Mouse (Mus musculus) small intestine, adult 2 months (tissue): ENCODE results near the gene Hmox2. TPM values are rescaled to one million over a fixed set of nuclear protein-coding genes. Genes with fewer than 3 reads are reported as not detected.

Source experiments
- H3K27ac ChIP-seq: fragments of 200-500 bp; 2 replicates; pipeline ENCODE4 v1.5.1; 2012; ENCODE audit warnings: low read depth, low read length, control low read depth, inconsistent platforms; ENCODE audit not compliant: insufficient read depth
- H3K27me3 ChIP-seq: fragments of 200-500 bp; 2 replicates; pipeline ENCODE4 v1.6.1; 2012; ENCODE audit warnings: mild to moderate bottlenecking, moderate library complexity, low read length, inconsistent platforms; ENCODE audit not compliant: control insufficient read depth, insufficient read depth
- H3K36me3 ChIP-seq: fragments of 200-500 bp; 2 replicates; pipeline ENCODE4 v1.6.1; 2012; ENCODE audit warnings: mild to moderate bottlenecking, low read length, control low read depth, inconsistent platforms; ENCODE audit not compliant: control insufficient read depth, insufficient read depth
- H3K4me1 ChIP-seq: fragments of 200-500 bp; 2 replicates; pipeline ENCODE4 v1.6.1; 2012; ENCODE audit warnings: low read length, inconsistent platforms, mixed read lengths; ENCODE audit not compliant: control insufficient read depth, insufficient read depth, insufficient read length
- H3K4me3 ChIP-seq: fragments of 200-500 bp; 2 replicates; pipeline ENCODE4 v1.5.1; 2012; ENCODE audit warnings: low read depth, mild to moderate bottlenecking, control low read depth, inconsistent platforms, low read length, moderate library complexity
- CTCF ChIP-seq: fragments of 200-500 bp; IDR thresholded peaks from 2 replicates; pipeline ENCODE4 v1.5.1; 2012; ENCODE audit warnings: low read depth, mild to moderate bottlenecking, control low read depth, inconsistent platforms, low read length, moderate library complexity, mixed read lengths; ENCODE audit not compliant: insufficient replicate concordance, insufficient read length; ENCODE audit errors: extremely low read depth
- POLR2A ChIP-seq: fragments of 200-500 bp; IDR thresholded peaks from 2 replicates; pipeline ENCODE4 v1.6.1; 2012; ENCODE audit warnings: low read depth, mild to moderate bottlenecking, control low read depth, inconsistent platforms, low read length, moderate library complexity
- WGBS: fragments of 180-500 bp; shearing (Covaris S2); methylation state at CpG from one replicate; pipeline ENCODE4 v1.1.7; 2018; 5-methylcytosine and 5-hydroxymethylcytosine counted together
- polyA plus RNA-seq: library from polyadenylated mRNA; depleted of rRNA; stranded (reverse); fragments of >200 nt; gene quantifications from 2 replicates; pipeline ENCODE4 v1.2.3, GENCODE M21; 2012

Hmox2 gene
- polyA plus RNA-seq, 1 experiment: 21.2 TPM

DNA sequence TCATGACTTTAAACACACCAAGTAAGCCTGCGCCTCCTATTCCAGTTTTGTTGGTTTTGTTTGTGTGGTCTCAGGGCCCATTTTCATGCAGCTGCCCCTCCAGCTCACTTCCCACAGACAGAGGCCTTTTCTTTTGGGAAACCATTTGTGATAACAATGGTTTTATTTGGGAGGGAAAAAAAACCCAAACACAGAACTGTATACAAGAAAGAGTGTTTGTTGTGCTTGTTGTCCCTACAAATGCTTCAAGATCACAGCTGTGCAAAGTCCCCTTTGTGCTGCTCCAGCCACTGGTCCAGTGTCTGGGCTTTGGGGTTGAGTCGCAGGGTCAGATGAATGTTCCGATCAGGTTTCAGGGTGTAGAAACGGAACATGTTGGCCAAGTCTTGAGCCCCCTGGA, 15.0 kb upstream of the Hmox2 start:
- 94% methylated on average over 4 of the region's 4 CpGs for WGBS
- Histone ChIP-seq H3K4me3 (no peak overlapping the region), H3K27me3 (no peaks in the 10 kb centered on the region), H3K27ac (no peak overlapping the region), H3K4me1 (no peaks in the 10 kb centered on the region), H3K36me3 (peaks cover 20% of the 10 kb centered on the region)
- TF ChIP-seq CTCF (no peak), POLR2A (no peak)

DNA sequence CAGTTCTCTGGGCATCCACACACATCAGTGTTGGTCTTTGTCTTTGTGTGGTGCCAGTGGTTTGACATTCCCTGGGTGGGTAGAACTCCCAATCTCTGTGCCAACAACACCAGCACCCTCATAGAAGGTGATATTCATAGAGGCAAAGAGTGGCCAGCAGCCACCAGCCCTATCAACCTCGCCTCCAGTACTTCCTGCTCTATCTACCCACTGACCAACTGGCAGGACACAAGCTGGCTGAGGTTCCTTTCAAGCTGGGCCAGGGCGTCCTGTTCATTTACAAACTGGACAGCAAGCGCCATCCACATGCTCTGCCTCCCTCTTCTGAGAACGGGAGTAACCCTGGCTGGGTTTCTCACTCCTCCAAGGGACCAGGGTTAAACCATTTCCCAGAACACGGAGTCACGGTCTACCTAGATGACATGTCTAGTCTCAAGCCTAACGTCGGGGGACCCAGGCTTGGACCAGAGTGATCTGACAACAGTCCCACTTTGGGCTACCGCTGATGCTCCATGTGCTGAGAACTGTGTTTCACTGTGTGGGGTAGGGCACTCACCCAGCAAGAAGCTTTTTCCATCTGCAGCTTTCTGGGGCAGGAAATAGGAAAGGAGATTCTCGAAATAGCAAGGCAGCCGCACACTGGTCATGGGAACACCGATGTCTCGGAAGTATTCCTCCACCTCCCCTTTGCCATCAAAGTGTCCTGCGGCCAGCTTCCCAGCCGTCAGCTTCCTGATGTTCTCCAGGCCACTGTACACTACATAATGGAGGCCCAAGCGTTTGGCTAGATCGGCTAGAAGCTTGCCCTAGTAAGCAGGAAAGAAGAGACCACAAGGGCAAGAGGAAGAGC, 12.1 kb upstream of the Hmox2 start:
- 86% methylated on average over 17 of the region's 17 CpGs for WGBS
- H3K27me3 ChIP-seq: no peaks in the 10 kb centered on the region
- H3K4me3 ChIP-seq: no peak overlapping the region
- no peak for TF ChIP-seq CTCF
- TF ChIP-seq POLR2A: no peak
- peaks cover 4% of the 10 kb centered on the region for H3K36me3 ChIP-seq
- peaks cover 1% of the 10 kb centered on the region; the same call in 1 of the 2 replicates for H3K4me1 ChIP-seq
- no peak overlapping the region for H3K27ac ChIP-seq

DNA sequence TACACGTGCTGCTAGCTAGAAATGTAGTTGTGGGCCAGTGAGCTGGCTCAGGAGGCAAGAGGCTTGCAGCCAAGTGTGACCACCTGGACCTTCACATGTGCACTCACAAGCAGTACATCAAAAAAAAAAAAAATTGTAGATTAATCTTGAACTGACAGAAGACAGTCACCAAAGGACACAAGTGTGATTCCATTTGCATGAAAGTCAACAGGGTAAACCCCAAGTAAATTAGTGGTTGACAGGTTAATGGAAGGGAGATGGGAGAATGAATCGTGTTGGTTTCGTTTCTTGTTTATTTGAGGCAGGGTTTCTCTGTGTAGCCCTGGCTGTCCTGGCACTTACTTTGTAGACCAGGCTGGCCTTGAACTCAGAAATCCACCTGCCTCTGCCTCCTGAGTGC, 8.3 kb upstream of the Hmox2 start:
- WGBS: 45% methylated on average over 3 of the region's 3 CpGs
- H3K4me1 ChIP-seq: peaks cover 2% of the 10 kb centered on the region; the same call in 1 of the 2 replicates
- H3K27me3 ChIP-seq: no peaks in the 10 kb centered on the region
- peak overlapping the region; percentile 27; the same call in 1 of the 2 replicates for H3K4me3 ChIP-seq
- TF ChIP-seq CTCF (no peak), POLR2A (no peak)
- no peak overlapping the region for H3K27ac ChIP-seq
- no peaks in the 10 kb centered on the region; the same call in none of the 2 replicates for H3K36me3 ChIP-seq

DNA sequence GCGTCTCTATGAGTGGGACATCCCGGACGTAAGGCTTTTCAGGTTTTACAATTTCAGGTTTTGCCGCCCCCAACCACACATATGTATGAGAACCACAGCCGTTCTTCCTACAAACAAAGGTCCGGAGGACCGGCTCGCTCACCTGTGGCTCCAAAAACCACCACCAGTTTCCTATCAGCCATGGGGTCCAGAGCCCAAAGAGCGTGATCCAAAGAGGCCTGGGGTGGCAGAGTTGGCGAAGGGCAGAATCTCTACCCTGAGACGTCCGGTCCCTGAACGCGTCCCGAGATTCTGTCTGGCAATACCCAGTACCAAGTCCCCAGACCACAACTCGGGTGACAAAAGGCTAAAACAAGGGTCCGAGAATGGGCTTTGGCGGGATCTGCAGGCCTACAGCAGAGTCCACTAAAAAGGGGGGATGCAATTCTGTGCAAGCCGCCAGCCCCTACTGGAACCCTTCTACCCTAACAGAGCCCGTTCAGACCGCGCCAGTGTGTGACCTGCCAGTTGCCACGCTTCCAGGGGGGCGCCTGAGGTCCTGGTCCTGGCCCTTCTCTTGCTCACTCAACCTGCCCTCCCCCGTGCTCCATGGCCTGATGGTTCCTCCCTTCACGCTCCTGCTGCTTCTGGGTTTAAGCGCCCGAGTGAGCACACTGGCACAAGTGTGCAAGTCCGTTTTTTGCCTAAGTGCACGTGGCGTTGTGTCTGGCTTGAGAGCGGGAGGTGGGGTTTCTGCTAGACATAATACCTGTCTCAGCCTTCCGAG, 7.2 kb upstream of the Hmox2 start, which contains the start of gene Nmral1:
Nmral1 (minus strand) TSS at position 604 of the 766 bp plus-strand sequence.
- 15% methylated on average over 33 of the region's 33 CpGs for WGBS
- Histone ChIP-seq H3K4me3 (peak within 1 kb of the TSS; percentile 70), H3K27me3 (no peaks in the 10 kb centered on the region), H3K27ac (no peak within 1 kb of the TSS; the same call in 1 of the 2 replicates), H3K36me3 (no peaks in the 10 kb centered on the region; the same call in none of the 2 replicates), H3K4me1 (peaks cover 2% of the 10 kb centered on the region; the same call in 1 of the 2 replicates)
- TF ChIP-seq CTCF (no peak), POLR2A (no peak)

DNA sequence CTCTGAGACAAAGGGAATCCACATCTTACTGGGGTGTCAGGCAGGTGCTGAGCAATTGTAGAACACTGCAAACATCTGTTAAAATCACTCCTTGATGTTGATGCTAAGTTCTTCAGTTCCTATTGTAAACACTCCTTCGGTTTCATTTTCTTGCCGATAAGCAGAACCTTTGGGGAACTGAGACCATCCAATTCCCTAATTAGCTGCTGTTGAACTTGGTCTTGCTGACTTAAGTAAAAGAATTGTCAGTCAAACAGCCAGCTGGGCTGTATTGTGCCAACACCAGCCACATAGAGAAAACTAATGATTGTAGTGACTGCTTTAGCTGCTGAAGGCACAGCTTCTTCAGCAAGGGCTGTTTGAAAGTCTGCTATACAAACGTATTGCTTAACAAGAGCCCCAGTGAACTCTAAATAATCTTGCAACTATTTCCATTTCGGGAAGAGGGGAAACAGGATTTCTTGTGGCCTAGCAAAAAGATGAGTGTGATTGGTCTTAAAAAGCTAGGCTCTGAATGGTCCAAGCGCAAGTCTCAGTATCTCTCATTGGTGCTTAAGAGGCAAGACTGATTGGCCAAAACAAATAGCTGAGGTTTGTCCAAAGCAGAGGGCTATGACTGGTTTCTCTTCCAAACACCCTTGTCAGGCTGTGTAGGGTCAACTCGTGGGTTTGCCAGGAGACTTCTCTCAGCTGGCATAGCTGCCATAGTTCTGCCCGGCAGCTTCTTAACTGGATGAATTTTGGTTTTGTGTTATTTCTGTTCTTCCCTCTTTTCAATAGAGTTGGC, 3.8 kb upstream of the Hmox2 start:
- 52% methylated on average over 7 of the region's 7 CpGs for WGBS
- no peak overlapping the region for H3K4me3 ChIP-seq
- H3K27me3 ChIP-seq: no peaks in the 10 kb centered on the region
- peaks cover 2% of the 10 kb centered on the region; the same call in 1 of the 2 replicates for H3K4me1 ChIP-seq
- H3K36me3 ChIP-seq: no peaks in the 10 kb centered on the region
- H3K27ac ChIP-seq: peak overlapping the region; percentile 60
- TF ChIP-seq CTCF: no peak
- TF ChIP-seq POLR2A: no peak

DNA sequence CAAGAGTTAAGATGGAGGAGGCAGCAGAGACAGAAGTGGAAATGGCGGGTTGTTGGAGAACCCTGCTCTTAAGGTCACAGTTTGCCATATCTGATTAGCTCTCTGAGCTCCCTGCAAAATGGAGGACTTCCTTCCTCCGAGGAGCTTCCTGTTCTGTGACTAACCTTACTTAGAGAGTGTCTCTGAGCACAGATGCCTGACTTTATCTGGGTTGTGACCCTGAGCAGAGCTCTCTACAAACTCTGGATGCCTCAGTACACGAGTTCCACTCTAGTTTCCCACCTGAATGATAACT, 3.3 kb upstream of the Hmox2 start:
- Histone ChIP-seq H3K4me3 (no peak overlapping the region), H3K27me3 (no peaks in the 10 kb centered on the region), H3K4me1 (peaks cover 2% of the 10 kb centered on the region; the same call in 1 of the 2 replicates), H3K27ac (peak overlapping the region; percentile 60; the same call in 1 of the 2 replicates), H3K36me3 (no peaks in the 10 kb centered on the region)
- TF ChIP-seq POLR2A (no peak), CTCF (no peak)
- WGBS: 61% methylated on average over 3 of the region's 3 CpGs

DNA sequence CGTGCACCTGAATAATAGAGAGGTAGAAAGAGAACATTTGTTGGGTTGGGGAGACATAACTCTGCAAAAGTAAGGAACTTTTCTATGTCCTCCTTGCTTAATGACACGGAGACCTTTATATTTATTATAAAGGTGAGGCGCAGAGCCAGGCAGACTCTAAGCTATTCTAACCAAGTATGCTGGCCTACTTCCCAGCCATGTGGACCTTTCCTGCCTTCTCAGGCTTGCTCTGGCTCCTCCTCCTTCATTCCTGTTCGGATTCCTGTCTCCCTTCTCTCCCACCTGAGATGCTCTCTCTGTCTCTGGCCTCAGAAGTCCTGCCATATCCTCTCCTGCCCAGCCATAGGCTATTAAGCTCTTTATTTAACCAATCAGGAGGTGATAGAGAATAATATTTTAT, 895 bp upstream of the Hmox2 start:
- WGBS: 71% methylated on average over 4 of the region's 4 CpGs

More for the DNA sequence above, 895 bp upstream of the Hmox2 start:
- Histone ChIP-seq H3K27ac (no peak overlapping the region), H3K27me3 (no peaks in the 10 kb centered on the region), H3K4me3 (no peak overlapping the region), H3K36me3 (no peaks in the 10 kb centered on the region), H3K4me1 (no peaks in the 10 kb centered on the region; the same call in 1 of the 2 replicates)
- no peak for TF ChIP-seq CTCF
- TF ChIP-seq POLR2A: no peak
